Mouse (Mus musculus) heart, embryonic 12.5 days (tissue): ENCODE data around the gene Il15. TPM values are rescaled to one million over a fixed set of nuclear protein-coding genes. Genes with fewer than 3 reads are reported as not detected.

ENCODE experiments used
- ATAC-seq: fragments of 200-750 bp; cut with Nextera tagmentation; 2 replicates; pipeline ENCODE4 v1.8.0; 2017; ENCODE audit warnings: moderate TSS enrichment, moderate library complexity; ENCODE audit not compliant: insufficient number of reproducible peaks, low FRiP score
- H3K27ac ChIP-seq: fragments of 300-500 bp; sonication (generic); 2 replicates; pipeline ENCODE4 v1.5.1; 2016; ENCODE audit warnings: mild to moderate bottlenecking, moderate library complexity; ENCODE audit not compliant: poor library complexity, severe bottlenecking
- H3K27me3 ChIP-seq: fragments of 300-500 bp; sonication (generic); replicated peaks from 2 replicates; pipeline ENCODE4 v1.6.1; 2016; ENCODE audit warnings: mild to moderate bottlenecking, moderate library complexity
- H3K36me3 ChIP-seq: fragments of 300-500 bp; sonication (generic); 2 replicates; pipeline ENCODE4 v1.6.1; 2016; ENCODE audit warnings: mild to moderate bottlenecking, moderate library complexity
- H3K4me1 ChIP-seq: fragments of 300-500 bp; sonication (generic); replicated peaks from 2 replicates; pipeline ENCODE4 v1.6.1; 2016; ENCODE audit warnings: mild to moderate bottlenecking
- H3K4me2 ChIP-seq: fragments of 300-500 bp; sonication (generic); 2 replicates; pipeline ENCODE4 v1.6.1; 2016; ENCODE audit warnings: mild to moderate bottlenecking, moderate library complexity
- H3K4me3 ChIP-seq: fragments of 300-500 bp; sonication (generic); 2 replicates; pipeline ENCODE4 v1.5.1; 2016; ENCODE audit warnings: mild to moderate bottlenecking
- H3K9ac ChIP-seq: fragments of 300-500 bp; sonication (generic); 2 replicates; pipeline ENCODE4 v1.6.1; 2016; ENCODE audit warnings: mild to moderate bottlenecking, moderate library complexity
- H3K9me3 ChIP-seq: fragments of 300-500 bp; sonication (generic); replicated peaks from 2 replicates; pipeline ENCODE4 v1.6.1; 2016; ENCODE audit warnings: mild to moderate bottlenecking, moderate library complexity
- WGBS: fragments of 180-500 bp; shearing (Covaris S2); methylation state at CpG from one replicate; pipeline ENCODE4 v1.1.7; 2016; 5-methylcytosine and 5-hydroxymethylcytosine counted together
- polyA plus RNA-seq: library from polyadenylated mRNA; unstranded; fragments of >200 nt; fragmentation: Nextera tagmentation; extraction: Ambion mirVana; gene quantifications from 2 replicates; pipeline ENCODE4 v1.2.1, GENCODE M21; 2016

Gene Il15
- polyA plus RNA-seq, 1 experiment from 2014 or later: 23.7 TPM

GRCm38 (mm10) chr8:82296256-82296655 is 106.8 kb downstream of the Il15 start:
- Histone ChIP-seq H3K27ac (no peak overlapping the region), H3K4me3 (no peak overlapping the region), H3K9me3 (no peaks in the 10 kb centered on the region), H3K9ac (no peak overlapping the region), H3K4me2 (no peak overlapping the region), H3K27me3 (no peaks in the 10 kb centered on the region), H3K4me1 (no peaks in the 10 kb centered on the region), H3K36me3 (no peaks in the 10 kb centered on the region)
- no peak for ATAC-seq
- 76% methylated on average over 2 of the region's 2 CpGs for WGBS

GRCm38 (mm10) chr8:82291659-82292058 is 111.4 kb downstream of the Il15 start:
- H3K36me3 ChIP-seq: no peaks in the 10 kb centered on the region
- no peaks in the 10 kb centered on the region for H3K9me3 ChIP-seq
- H3K4me2 ChIP-seq: no peak overlapping the region
- H3K9ac ChIP-seq: no peak overlapping the region
- ATAC-seq: no peak
- WGBS: 83% methylated on average over 5 of the region's 5 CpGs
- H3K4me1 ChIP-seq: no peaks in the 10 kb centered on the region
- H3K27me3 ChIP-seq: no peaks in the 10 kb centered on the region
- H3K27ac ChIP-seq: no peak overlapping the region
- H3K4me3 ChIP-seq: no peak overlapping the region

- H3K4me2 ChIP-seq: no peak overlapping the region
- ATAC-seq: no peak
- WGBS: 84% methylated on average over 3 of the region's 3 CpGs
Observed at GRCm38 (mm10) chr8:82285866-82286265, 117.2 kb downstream of the Il15 start.

GRCm38 (mm10) chr8:82281995-82282394 is 121.0 kb downstream of the Il15 start:
- 70% methylated on average over 5 of the region's 5 CpGs for WGBS

More at GRCm38 (mm10) chr8:82285866-82286265, 117.2 kb downstream of the Il15 start:
- H3K36me3 ChIP-seq: no peaks in the 10 kb centered on the region
- no peak overlapping the region for H3K27ac ChIP-seq
- H3K9ac ChIP-seq: no peak overlapping the region
- no peaks in the 10 kb centered on the region for H3K4me1 ChIP-seq
- H3K27me3 ChIP-seq: no peaks in the 10 kb centered on the region
- H3K4me3 ChIP-seq: no peak overlapping the region
- no peaks in the 10 kb centered on the region for H3K9me3 ChIP-seq

More at GRCm38 (mm10) chr8:82281995-82282394, 121.0 kb downstream of the Il15 start:
- Histone ChIP-seq H3K4me2 (no peak overlapping the region), H3K36me3 (no peaks in the 10 kb centered on the region), H3K27ac (no peak overlapping the region), H3K27me3 (no peaks in the 10 kb centered on the region), H3K9ac (no peak overlapping the region), H3K4me3 (no peak overlapping the region), H3K4me1 (no peaks in the 10 kb centered on the region), H3K9me3 (no peaks in the 10 kb centered on the region)
- no peak for ATAC-seq
